14 mouse cellular contexts compared by ENCODE assay signal in the genomic region with DNA sequence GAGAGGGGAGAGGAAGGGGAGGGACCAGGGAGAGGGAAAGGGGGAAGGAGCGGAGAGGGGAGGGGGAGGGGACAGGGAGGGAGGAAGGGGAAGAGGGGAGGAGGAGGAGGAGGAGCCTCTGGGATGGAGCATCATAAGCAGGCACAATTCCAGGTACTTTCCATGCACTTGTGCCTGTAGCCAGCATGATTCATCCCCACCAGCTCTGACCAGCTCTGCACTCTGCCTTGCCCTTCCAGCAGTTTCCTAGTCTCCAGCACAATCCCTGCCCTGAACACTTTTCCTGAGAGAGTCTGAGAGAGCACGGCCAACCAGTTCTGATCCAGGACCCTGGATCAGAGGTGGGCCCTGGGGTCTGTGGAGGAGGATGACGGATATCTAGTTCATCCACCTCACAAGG. TPM values are rescaled to one million over a fixed set of nuclear protein-coding genes. Genes with fewer than 3 reads are reported as not detected.
DNase-seq lines count a peak whose midpoint lies in the region; ATAC-seq and TF ChIP-seq lines count a peak whose summit lies in the region.
"Had no signal": no experiment of that assay in that cellular context is flagged by ENCODE, and none has a peak within 500 bp of the region (broad histone marks: within the 10 kb centered on the region; RNA-seq: fewer than 3 reads in every experiment).

No protein-coding gene starts in this region.

- H3K9me3 ChIP-seq in midbrain, embryonic 10.5 days (replicated peaks): no peaks in the 10 kb centered on the region
- H3K9me3 ChIP-seq in midbrain, embryonic 15.5 days: no peaks in the 10 kb centered on the region
- H3K9me3 ChIP-seq in heart, postnatal 0 days (replicated peaks; ENCODE audit: control insufficient read depth, low read length): no peaks in the 10 kb centered on the region
- no peaks in the 10 kb centered on the region for H3K9me3 ChIP-seq in hindbrain, embryonic 13.5 days
- H3K9me3 ChIP-seq: embryonic facial prominence, embryonic 13.5 days; G1E; liver, embryonic 15.5 days had no signal

- no peak for TF ChIP-seq POLR2A in myocyte (IDR thresholded peaks at IDR 0.05; ENCODE audit: insufficient read length, low read depth)
- no peak for TF ChIP-seq POLR2A in cerebellum, adult 2 months (IDR thresholded peaks at IDR 0.05; ENCODE audit: borderline replicate concordance, insufficient read depth, low read length)

- H3K36me3 ChIP-seq in midbrain, embryonic 10.5 days: no peaks in the 10 kb centered on the region
- H3K36me3 ChIP-seq in midbrain, embryonic 15.5 days (replicated peaks): no peaks in the 10 kb centered on the region
- H3K36me3 ChIP-seq in heart, postnatal 0 days (replicated peaks; ENCODE audit: control insufficient read depth, insufficient read depth, low read length): no peaks in the 10 kb centered on the region
- H3K36me3 ChIP-seq in myocyte (ENCODE audit: control insufficient read depth, insufficient read depth): no peaks in the 10 kb centered on the region
- no peaks in the 10 kb centered on the region for H3K36me3 ChIP-seq in hindbrain, embryonic 13.5 days
- H3K36me3 ChIP-seq: embryonic facial prominence, embryonic 13.5 days; G1E; liver, embryonic 15.5 days had no signal

- no peak overlapping the region for H3ac ChIP-seq in myocyte (ENCODE audit: control insufficient read depth, insufficient read length)

- H3K27me3 ChIP-seq in midbrain, embryonic 10.5 days (ENCODE audit: low read depth, poor library complexity, severe bottlenecking): peaks cover 15% of the 10 kb centered on the region
- no peaks in the 10 kb centered on the region for H3K27me3 ChIP-seq in midbrain, embryonic 15.5 days (replicated peaks)
- H3K27me3 ChIP-seq in heart, postnatal 0 days (ENCODE audit: control insufficient read depth, insufficient read depth, low read length): 0 out of 2 replicates have a peak, but pooled peaks cover 4% of the 10 kb centered on the region
- H3K27me3 ChIP-seq in myocyte (ENCODE audit: control insufficient read depth, insufficient read depth, insufficient read length): no peaks in the 10 kb centered on the region
- no peaks in the 10 kb centered on the region for H3K27me3 ChIP-seq in cerebellum, adult 2 months (ENCODE audit: control insufficient read depth, insufficient read depth, low read length)
- peaks cover 2% of the 10 kb centered on the region; the same call in 1 of the 2 replicates for H3K27me3 ChIP-seq in hindbrain, embryonic 13.5 days
- H3K27me3 ChIP-seq: embryonic facial prominence, embryonic 13.5 days had no signal

- no peak for DNase-seq in midbrain, embryonic 10.5 days (ENCODE audit: low spot score)
- DNase-seq in adrenal gland, postnatal 14 days: peak; percentile 60
- DNase-seq in heart, postnatal 0 days (ENCODE audit: low spot score): no peak
- no peak for DNase-seq in cerebellum, adult 2 months
- DNase-seq in urinary bladder, adult 2 months (ENCODE audit: low spot score): no peak
- DNase-seq: right cerebral cortex, postnatal 25 days had no signal

- TF ChIP-seq EP300 in heart, postnatal 0 days (IDR thresholded peaks at IDR 0.05; ENCODE audit: low read depth): no peak

- no peak for ATAC-seq in midbrain, embryonic 15.5 days (replicated peaks)
- ATAC-seq in heart, postnatal 0 days (ENCODE audit: insufficient read depth, low read depth): peak; percentile 19; the same call in 1 of the 2 replicates
- ATAC-seq in hindbrain, embryonic 13.5 days (ENCODE audit: low FRiP score): no peak

- no peaks in the 10 kb centered on the region for H3K79me2 ChIP-seq in myocyte (ENCODE audit: control insufficient read depth, insufficient read depth)

- H3K4me1 ChIP-seq in midbrain, embryonic 10.5 days: peaks cover 72% of the 10 kb centered on the region
- H3K4me1 ChIP-seq in midbrain, embryonic 15.5 days: peaks cover 57% of the 10 kb centered on the region
- H3K4me1 ChIP-seq in heart, postnatal 0 days (ENCODE audit: control insufficient read depth, insufficient read depth): peaks cover 14% of the 10 kb centered on the region; the same call in 1 of the 2 replicates
- peaks cover 17% of the 10 kb centered on the region for H3K4me1 ChIP-seq in cerebellum, adult 2 months (ENCODE audit: control insufficient read depth, insufficient read depth, low read length)
- peaks cover 68% of the 10 kb centered on the region for H3K4me1 ChIP-seq in hindbrain, embryonic 13.5 days (replicated peaks)
- H3K4me1 ChIP-seq: liver, embryonic 15.5 days had no signal

- peak overlapping the region; percentile 13; the same call in 1 of the 2 replicates for H3K27ac ChIP-seq in midbrain, embryonic 10.5 days (replicated peaks)
- no peak overlapping the region for H3K27ac ChIP-seq in midbrain, embryonic 15.5 days
- no peak overlapping the region for H3K27ac ChIP-seq in heart, postnatal 0 days (ENCODE audit: low read depth)
- H3K27ac ChIP-seq in cerebellum, adult 2 months (ENCODE audit: insufficient read depth, low read length): no peak overlapping the region
- no peak overlapping the region for H3K27ac ChIP-seq in hindbrain, embryonic 13.5 days
- H3K27ac ChIP-seq: embryonic facial prominence, embryonic 13.5 days; liver, embryonic 15.5 days had no signal

- H3K4me2 ChIP-seq in midbrain, embryonic 15.5 days: no peak overlapping the region
- H3K4me2 ChIP-seq in heart, postnatal 0 days (ENCODE audit: low read depth, low read length): no peak overlapping the region
- peak overlapping the region; percentile 78 for H3K4me2 ChIP-seq in myocyte (ENCODE audit: low read depth)
- no peak overlapping the region for H3K4me2 ChIP-seq in hindbrain, embryonic 13.5 days
- H3K4me2 ChIP-seq: embryonic facial prominence, embryonic 13.5 days; liver, embryonic 15.5 days had no signal

- H3K4me3 ChIP-seq in midbrain, embryonic 10.5 days: no peak overlapping the region
- no peak overlapping the region for H3K4me3 ChIP-seq in midbrain, embryonic 15.5 days
- H3K4me3 ChIP-seq in heart, postnatal 0 days (ENCODE audit: low read depth, low read length): no peak overlapping the region
- H3K4me3 ChIP-seq in myocyte: no peak overlapping the region
- H3K4me3 ChIP-seq in cerebellum, adult 2 months (replicated peaks; ENCODE audit: insufficient read depth, low read depth, low read length): no peak overlapping the region
- H3K4me3 ChIP-seq in hindbrain, embryonic 13.5 days: no peak overlapping the region
- H3K4me3 ChIP-seq: embryonic facial prominence, embryonic 13.5 days; liver, embryonic 15.5 days had no signal

- H3K9ac ChIP-seq in midbrain, embryonic 15.5 days: no peak overlapping the region
- no peak overlapping the region for H3K9ac ChIP-seq in heart, postnatal 0 days (replicated peaks; ENCODE audit: low read depth, low read length)
- H3K9ac ChIP-seq in hindbrain, embryonic 13.5 days: no peak overlapping the region
- H3K9ac ChIP-seq: embryonic facial prominence, embryonic 13.5 days; liver, embryonic 15.5 days had no signal

- TF ChIP-seq CTCF in heart, postnatal 0 days (IDR thresholded peaks at IDR 0.05; ENCODE audit: low read depth): no peak
- no peak for TF ChIP-seq CTCF in cerebellum, adult 2 months (IDR thresholded peaks at IDR 0.05; ENCODE audit: borderline replicate concordance, insufficient read depth, low read depth, low read length)

- 58% methylated on average over 3 of the region's 3 CpGs for WGBS in midbrain, embryonic 10.5 days
- 53% methylated on average over 3 of the region's 3 CpGs for WGBS in midbrain, embryonic 15.5 days
- WGBS in heart, postnatal 0 days: 54% methylated on average over 3 of the region's 3 CpGs
- 67% methylated on average over 3 of the region's 3 CpGs for WGBS in cerebellum, adult 2 months
- WGBS in hindbrain, embryonic 13.5 days: 56% methylated on average over 3 of the region's 3 CpGs

TF ChIP-seq in myocyte, 11 proteins besides CTCF, POLR2A, EP300 and RAD21:
- TF ChIP-seq MYOD1 (IDR thresholded peaks at IDR 0.05; ENCODE audit: control insufficient read depth in 1 of 3, insufficient read length in 2 of 3, low read depth in 2 of 3) (peak in 2 of 3 experiments; percentile 72 to 77), MYOG (IDR thresholded peaks at IDR 0.05; ENCODE audit: control insufficient read depth in 1 of 3, insufficient read depth in 1 of 3, insufficient read length in 2 of 3, low read depth in 2 of 3) (peak in 2 of 3 experiments; percentile 36 to 86), E2F4 (IDR thresholded peaks at IDR 0.05; ENCODE audit: insufficient read depth) (no peak), POLR2AphosphoS2 (IDR thresholded peaks at IDR 0.05; ENCODE audit: insufficient read length, low read depth) (peak; percentile 3)

RNA-seq across cellular contexts. Expression of a gene that starts 52.4 kb away (rescaled TPM):
- 0.06 TPM in 1 of 2 replicates, not detected in the other for polyA plus RNA-seq in midbrain, embryonic 10.5 days (2016; fragmentation: Nextera tagmentation; extraction: Ambion mirVana)
- not detected in 2 replicates for polyA plus RNA-seq in midbrain, embryonic 15.5 days (2015; fragmentation: Nextera tagmentation; extraction: Ambion mirVana)
- total RNA-seq in adrenal gland, postnatal 14 days (2021): not detected in 2 replicates
- 0.08 TPM in 1 of 2 replicates, not detected in the other for total RNA-seq in heart, postnatal 0 days (2014; rRNA removed; ENCODE audit: low replicate concordance)
- not detected in 2 replicates for polyA plus RNA-seq in heart, postnatal 0 days (2015; fragmentation: Nextera tagmentation; extraction: Ambion mirVana)
- polyA plus RNA-seq in myocyte (2012; fragmentation: generic; extraction: Trizol): not detected
- 0.06 and 0.13 TPM in 2 replicates for polyA plus RNA-seq in cerebellum, adult 2 months (2012; rRNA removed)
- 0.04 TPM in 2 replicates for polyA plus RNA-seq in urinary bladder, adult 2 months (2012; rRNA removed)
- not detected in 2 replicates for polyA plus RNA-seq in hindbrain, embryonic 13.5 days (2015; fragmentation: Nextera tagmentation; extraction: Ambion mirVana)
- total RNA-seq: layer of hippocampus, postnatal 10 days; monocyte, adult 5-6 weeks had no signal
- polyA plus RNA-seq: embryonic facial prominence, embryonic 13.5 days; G1E; liver, embryonic 15.5 days had no signal
